Mouse (Mus musculus): ENCODE results near the gene Hdgf.

- no peak for TF ChIP-seq POLR2A (IDR thresholded peaks at IDR 0.05; ENCODE audit: extremely low read depth, insufficient read depth, low read length)
- no peak for TF ChIP-seq CTCF (IDR thresholded peaks at IDR 0.05; ENCODE audit: extremely low read depth, insufficient read depth, low read length)
Measured at GRCm38 (mm10) chr3:87947056-87947810, 41.1 kb downstream of the Hdgf start.

Data from cortical plate, adult 2 months (tissue).